Mouse (Mus musculus) olfactory bulb, adult 2 months (tissue): ENCODE data around the gene Fam189a2.

Experiments
- CTCF ChIP-seq: fragments of 200-500 bp; IDR thresholded peaks from 2 replicates; pipeline ENCODE4 v1.5.1; 2012; ENCODE audit warnings: low read depth, mild to moderate bottlenecking, low read length, moderate library complexity; ENCODE audit not compliant: insufficient read depth
- POLR2A ChIP-seq: fragments of 200-500 bp; IDR thresholded peaks from 2 replicates; pipeline ENCODE4 v1.6.1; 2012; ENCODE audit warnings: mild to moderate bottlenecking, low read depth, low read length, moderate library complexity; ENCODE audit not compliant: insufficient read depth

GRCm38 (mm10) chr19:24013241-24013640, 17.6 kb downstream of the Fam189a2 start:
- TF ChIP-seq POLR2A (no peak), CTCF (no peak)
